Mouse (Mus musculus): ENCODE measurements around the gene Ccdc149.

DNA sequence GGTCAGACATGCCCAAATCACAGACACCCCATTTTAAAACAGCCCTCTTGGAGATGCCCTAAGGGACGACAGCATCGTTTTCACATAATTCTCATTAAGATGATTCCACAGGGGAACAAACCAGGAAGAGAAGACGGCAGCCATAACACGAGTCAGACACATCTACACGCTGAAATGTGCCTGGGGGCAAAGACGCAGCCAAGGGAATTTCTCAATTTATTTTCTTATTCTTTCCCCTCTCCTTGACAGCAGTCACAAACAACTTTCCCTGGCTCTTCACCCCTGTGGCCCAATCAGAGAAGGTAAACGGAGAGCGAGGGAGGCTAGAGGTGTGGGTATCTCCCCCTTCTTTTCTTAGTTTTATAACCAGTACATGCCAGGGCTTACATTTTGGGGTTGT, 66.9 kb downstream of the Ccdc149 start:
- TF ChIP-seq CTCF (IDR thresholded peaks at IDR 0.05; ENCODE audit: borderline replicate concordance, extremely low read depth, insufficient read depth, insufficient read length), result no peak
- no peak for TF ChIP-seq POLR2A (IDR thresholded peaks at IDR 0.05; ENCODE audit: borderline replicate concordance, extremely low read depth, insufficient read depth, insufficient read length, poor library complexity, severe bottlenecking)
